Mouse (Mus musculus) spleen, adult 2 months (tissue): ENCODE data around the gene Adcy4. TPM values are rescaled to one million over a fixed set of nuclear protein-coding genes. Genes with fewer than 3 reads are reported as not detected.
A peak's percentile ranks its signal among the peaks of the same experiment; 100 is the strongest.

Experiments used
- DNase-seq, 2 experiments: peaks; one replicate each; pipeline versions ENCODE4 v3.0.0 to v3.0.0-alpha.2; 2012 to 2021; ENCODE audit warnings: low spot score in 2 of 2, low read depth in 1 of 2
- H3K27ac ChIP-seq: fragments of 200-500 bp; 2 replicates; pipeline ENCODE4 v1.5.1; 2012; ENCODE audit warnings: low read length, inconsistent platforms; ENCODE audit not compliant: insufficient read depth
- H3K27me3 ChIP-seq: fragments of 200-500 bp; 2 replicates; pipeline ENCODE4 v1.6.1; 2012; ENCODE audit warnings: mild to moderate bottlenecking, moderate library complexity, low read length, inconsistent platforms; ENCODE audit not compliant: control insufficient read depth, insufficient read depth
- H3K36me3 ChIP-seq: fragments of 200-500 bp; 2 replicates; pipeline ENCODE4 v1.6.1; 2012; ENCODE audit warnings: mild to moderate bottlenecking, low read length, inconsistent platforms; ENCODE audit not compliant: control insufficient read depth, insufficient read depth
- H3K4me1 ChIP-seq: fragments of 200-500 bp; 2 replicates; pipeline ENCODE4 v1.6.1; 2011; ENCODE audit warnings: inconsistent platforms; ENCODE audit not compliant: control insufficient read depth, insufficient read depth, insufficient read length
- H3K4me3 ChIP-seq: fragments of 200-500 bp; 2 replicates; pipeline ENCODE4 v1.5.1; 2011; ENCODE audit warnings: mild to moderate bottlenecking, inconsistent platforms; ENCODE audit not compliant: insufficient read depth, insufficient read length; ENCODE audit errors: extremely low read depth
- CTCF ChIP-seq: fragments of 200-500 bp; IDR thresholded peaks from 2 replicates; pipeline ENCODE4 v1.5.1; 2011; ENCODE audit warnings: mild to moderate bottlenecking, inconsistent platforms; ENCODE audit not compliant: insufficient read depth, insufficient read length, insufficient replicate concordance; ENCODE audit errors: extremely low read depth
- POLR2A ChIP-seq: fragments of 200-500 bp; IDR thresholded peaks from 2 replicates; pipeline ENCODE4 v1.6.1; 2011; ENCODE audit warnings: low read depth, low read length, inconsistent platforms
- WGBS: fragments of 180-500 bp; shearing (Covaris S2); methylation state at CpG from one replicate; pipeline ENCODE4 v1.1.7; 2018; 5-methylcytosine and 5-hydroxymethylcytosine counted together
- polyA plus RNA-seq: library from polyadenylated mRNA; depleted of rRNA; stranded (reverse); fragments of >200 nt; gene quantifications from 2 replicates; pipeline ENCODE4 v1.2.3, GENCODE M21; 2012

Adcy4 gene
- polyA plus RNA-seq, 1 experiment, result 16.3 TPM

DNA sequence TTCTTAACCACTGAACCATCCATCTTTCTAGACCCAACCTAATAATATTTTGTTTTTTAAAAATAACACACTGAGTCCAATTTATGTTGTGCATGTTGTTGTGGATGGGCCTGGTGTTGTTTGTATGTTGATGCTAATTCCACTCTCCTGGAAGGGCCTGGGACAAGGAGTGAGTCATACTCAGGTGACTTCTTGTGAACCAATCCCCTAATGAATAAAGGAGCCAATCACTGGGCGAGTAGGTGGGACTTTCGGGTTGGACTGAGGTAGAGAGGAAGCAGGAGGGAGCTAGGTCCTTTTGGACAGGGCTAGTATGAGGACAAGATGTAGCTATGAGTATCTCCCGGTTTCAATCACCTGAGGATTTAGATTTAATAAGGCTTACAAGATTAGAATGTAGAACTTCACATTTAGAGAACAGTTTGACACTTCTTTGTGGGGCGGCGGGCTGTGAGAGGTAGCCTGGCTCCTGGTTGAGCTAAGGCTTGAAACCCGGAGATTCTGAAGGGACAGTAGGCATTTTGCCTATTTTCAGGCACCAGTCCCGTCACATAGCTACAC lies 36.0 kb upstream of the Adcy4 start:
- no peak for DNase-seq
- Histone ChIP-seq H3K27ac (no peak overlapping the region), H3K4me1 (no peaks in the 10 kb centered on the region), H3K27me3 (peaks cover 21% of the 10 kb centered on the region), H3K4me3 (no peak overlapping the region), H3K36me3 (no peaks in the 10 kb centered on the region)
- TF ChIP-seq POLR2A (no peak), CTCF (no peak)
- 87% methylated on average over 7 of the region's 7 CpGs for WGBS

DNA sequence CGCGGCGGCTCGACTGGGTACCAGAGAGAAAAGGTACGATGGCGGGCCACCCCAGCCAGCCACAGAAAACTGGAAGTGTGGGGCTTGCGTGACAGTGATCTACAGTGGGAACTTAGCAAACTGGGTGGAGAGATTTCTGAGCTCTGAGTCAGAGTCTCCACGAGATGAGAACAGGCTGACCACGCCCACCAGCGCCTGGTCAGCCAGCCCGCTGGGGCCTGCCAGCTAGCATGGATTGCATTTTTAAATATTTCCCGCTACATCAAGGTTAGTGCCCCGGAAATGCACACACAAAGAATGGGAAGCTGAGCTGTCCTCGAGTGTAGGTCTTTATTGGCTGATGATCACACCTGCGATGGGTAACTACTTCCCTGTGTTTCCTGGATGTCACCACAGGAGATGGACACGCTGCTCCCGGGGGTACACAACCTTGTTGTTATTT lies 31.4 kb upstream of the Adcy4 start:
- Histone ChIP-seq H3K27ac (no peak overlapping the region), H3K27me3 (peaks cover 2% of the 10 kb centered on the region; the same call in 1 of the 2 replicates), H3K4me1 (no peaks in the 10 kb centered on the region), H3K36me3 (no peaks in the 10 kb centered on the region), H3K4me3 (no peak overlapping the region; the same call in 1 of the 2 replicates)
- TF ChIP-seq CTCF, result no peak
- no peak for TF ChIP-seq POLR2A
- 33% methylated on average over 17 of the region's 17 CpGs for WGBS
- no peak for DNase-seq

DNA sequence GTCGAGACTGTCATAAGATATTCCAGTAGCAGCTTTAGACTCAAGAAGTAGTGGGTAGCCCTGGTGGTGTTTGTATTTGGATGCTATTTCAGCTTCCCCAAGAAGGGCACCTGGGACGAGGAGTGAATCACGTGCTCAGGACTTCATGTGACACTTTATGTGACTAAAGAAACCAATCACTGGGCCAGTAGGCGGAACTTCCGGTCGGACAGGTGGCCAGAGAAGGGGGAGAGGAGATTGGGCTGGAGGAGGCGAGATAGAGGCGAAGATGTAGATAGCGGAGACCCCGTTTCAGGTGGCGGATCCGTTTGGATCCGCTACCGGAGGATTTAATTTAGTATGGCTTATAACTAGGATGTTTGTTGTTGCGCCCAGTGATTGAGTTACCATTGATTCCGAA lies 31.0 kb upstream of the Adcy4 start:
- H3K4me1 ChIP-seq, result no peaks in the 10 kb centered on the region
- H3K27me3 ChIP-seq, result peaks cover 2% of the 10 kb centered on the region; the same call in 1 of the 2 replicates
- H3K4me3 ChIP-seq, result peak overlapping the region; percentile 16; the same call in 1 of the 2 replicates
- peak in 1 of 2 experiments; percentile 34 for DNase-seq
- no peak overlapping the region for H3K27ac ChIP-seq
- no peaks in the 10 kb centered on the region for H3K36me3 ChIP-seq
- TF ChIP-seq CTCF (no peak), POLR2A (no peak)
- 27% methylated on average over 16 of the region's 16 CpGs for WGBS

DNA sequence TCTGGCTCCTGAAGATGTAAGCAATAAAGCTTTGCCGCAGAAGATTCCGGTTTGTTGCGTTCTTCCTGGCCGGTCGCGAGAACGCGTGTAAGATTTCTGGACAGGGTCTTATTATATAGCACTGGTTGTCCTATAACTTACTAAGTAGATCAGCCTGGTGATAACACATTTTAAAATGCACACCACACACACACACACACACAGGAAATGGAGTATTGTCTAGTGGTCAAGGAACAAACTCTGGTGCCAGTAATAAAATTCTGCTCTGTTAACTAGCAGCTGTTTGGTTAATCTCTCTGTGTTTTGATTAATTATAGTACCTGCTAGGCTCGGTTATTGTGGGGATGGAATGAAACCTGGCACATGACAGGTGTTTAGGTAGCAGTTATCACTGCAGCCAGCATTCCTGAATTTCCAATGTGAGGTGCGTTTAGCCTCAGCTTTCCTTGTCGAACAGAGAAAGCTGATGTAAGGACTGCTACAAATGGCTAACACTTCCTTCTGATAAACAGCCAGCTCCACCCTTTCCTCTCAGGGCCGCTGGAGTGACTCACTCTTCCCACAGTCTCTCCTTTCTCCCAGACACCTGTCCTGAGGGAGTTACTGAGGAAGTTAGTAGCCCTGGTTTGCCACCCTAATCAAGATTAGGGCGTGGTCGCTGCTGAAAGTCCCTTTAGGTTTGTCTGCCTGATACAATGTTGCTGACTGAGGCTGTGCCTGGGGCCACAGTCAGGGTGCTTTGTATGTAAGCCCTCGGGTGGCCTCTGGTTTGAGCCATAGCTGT lies 11.7 kb upstream of the Adcy4 start:
- H3K27ac ChIP-seq, result no peak overlapping the region
- 68% methylated on average over 15 of the region's 15 CpGs for WGBS
- no peak overlapping the region for H3K4me3 ChIP-seq

DNA sequence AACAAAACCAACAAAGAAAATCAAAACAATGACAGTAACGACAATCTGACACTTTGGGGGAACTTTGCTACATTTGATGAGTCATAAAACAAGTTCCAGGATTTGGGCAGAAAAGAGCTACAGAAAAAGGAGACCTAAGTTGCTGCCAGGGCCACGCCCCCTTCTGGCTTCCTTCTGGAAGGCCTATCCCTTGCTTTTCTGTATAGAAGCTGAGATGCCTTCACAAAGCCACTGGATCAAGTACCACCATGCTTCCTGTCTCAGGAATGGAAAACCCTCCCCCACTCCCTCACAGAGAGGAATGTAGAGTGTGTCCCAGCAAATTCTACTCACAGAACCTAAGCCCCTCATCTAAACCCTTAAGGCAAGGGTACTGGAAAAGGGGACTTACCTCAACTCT lies 10.1 kb upstream of the Adcy4 start:
- Histone ChIP-seq H3K4me1 (no peaks in the 10 kb centered on the region), H3K27me3 (no peaks in the 10 kb centered on the region), H3K27ac (no peak overlapping the region), H3K4me3 (no peak overlapping the region), H3K36me3 (no peaks in the 10 kb centered on the region)
- 69% methylated on average over 2 of the region's 2 CpGs for WGBS
- no peak for TF ChIP-seq POLR2A
- TF ChIP-seq CTCF, result no peak
- DNase-seq, result no peak

More for the DNA sequence above, 11.7 kb upstream of the Adcy4 start:
- no peaks in the 10 kb centered on the region for H3K27me3 ChIP-seq
- DNase-seq, result no peak
- no peaks in the 10 kb centered on the region for H3K4me1 ChIP-seq
- no peak for TF ChIP-seq POLR2A
- TF ChIP-seq CTCF, result no peak
- H3K36me3 ChIP-seq, result no peaks in the 10 kb centered on the region

DNA sequence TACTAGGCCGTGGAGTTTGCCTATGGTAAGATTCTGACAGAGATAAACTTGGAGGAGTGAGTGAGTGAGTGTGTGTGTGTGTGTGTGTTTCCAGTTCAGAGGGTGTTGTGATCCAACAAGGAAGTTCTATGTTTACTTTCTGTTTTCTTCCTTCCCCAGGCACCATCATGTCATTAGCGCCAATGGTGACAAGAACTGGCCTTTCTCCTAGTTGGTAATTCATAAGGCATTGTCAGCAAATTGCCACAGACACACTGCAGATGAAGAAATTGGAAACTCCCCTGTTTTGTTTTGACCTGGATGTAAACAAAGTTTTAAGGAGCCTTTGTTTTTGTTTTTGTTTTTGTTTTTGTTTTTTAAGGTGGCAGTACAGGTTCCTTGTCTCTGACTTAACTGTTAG lies 9.6 kb upstream of the Adcy4 start:
- no peak for TF ChIP-seq CTCF
- no peak for TF ChIP-seq POLR2A
- Histone ChIP-seq H3K4me1 (no peaks in the 10 kb centered on the region), H3K27ac (no peak overlapping the region), H3K4me3 (no peak overlapping the region), H3K27me3 (no peaks in the 10 kb centered on the region), H3K36me3 (no peaks in the 10 kb centered on the region)
- 68% methylated on average over 2 of the region's 2 CpGs for WGBS
- DNase-seq, result no peak

DNA sequence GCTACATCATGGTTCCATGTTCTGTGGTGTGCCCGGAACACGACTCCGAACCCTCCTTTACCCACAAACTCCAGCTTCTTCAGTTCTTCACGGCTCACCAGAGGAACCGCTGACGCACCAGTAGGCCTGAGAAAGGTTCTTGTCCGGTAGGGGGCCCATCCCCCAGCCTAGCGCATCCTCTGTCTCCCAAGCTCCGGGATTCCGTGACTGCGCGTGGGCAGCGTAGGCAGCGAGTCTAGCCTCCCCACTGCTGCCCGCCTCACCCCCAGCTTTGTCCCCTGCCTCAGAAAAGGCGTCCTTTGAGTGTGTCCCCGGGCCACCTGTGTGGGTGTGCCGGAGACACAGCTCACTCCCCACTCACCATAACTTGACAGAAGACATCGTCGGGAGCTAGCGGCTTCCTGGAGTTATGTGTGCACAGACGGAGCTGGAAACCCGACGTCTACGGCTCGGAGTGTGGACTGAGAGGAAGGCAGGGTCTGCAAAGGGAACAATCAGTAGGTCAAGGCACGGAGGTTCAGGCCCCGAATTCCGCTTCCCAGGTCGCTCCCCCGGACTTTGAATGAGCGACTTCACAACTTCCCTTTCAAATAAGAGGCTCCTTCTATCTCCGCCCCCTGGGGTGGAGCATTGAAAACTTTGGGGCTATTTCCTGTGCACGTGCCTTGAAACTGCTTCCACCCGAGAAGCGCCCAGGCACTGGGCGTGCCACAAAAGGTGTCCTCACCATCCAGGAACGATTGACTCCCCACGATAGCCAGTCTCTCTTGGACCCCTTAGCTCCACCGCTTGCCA lies 4.6 kb upstream of the Adcy4 start, which contains the start of gene Ripk3:
Gene Ripk3 (minus strand): TSS at position 610 of the 795 bp plus-strand sequence.
- 2% methylated on average over 40 of the region's 40 CpGs for WGBS
- no peaks in the 10 kb centered on the region for H3K27me3 ChIP-seq
- H3K27ac ChIP-seq, result peak within 1 kb of the TSS; percentile 30; the same call in 1 of the 2 replicates
- H3K4me3 ChIP-seq, result peak within 1 kb of the TSS; percentile 64
- peaks cover 5% of the 10 kb centered on the region; the same call in 1 of the 2 replicates for H3K4me1 ChIP-seq
- H3K36me3 ChIP-seq, result peaks cover 2% of the 10 kb centered on the region
- DNase-seq, result peak; percentile 63 to 68
- TF ChIP-seq POLR2A (0 out of 2 replicates have a peak, but pooled peaks have one; percentile 14), CTCF (no peak)
